Mouse (Mus musculus) C2C12 (cell line): ENCODE measurements at regions not wholly inside any gene's neighbourhood (a gene's known extent, or its start where the extent isn't known, plus 50 kb on each side); places are given as distances from the start of the nearest gene placed in this dataset.

ENCODE experiments used
- H3K27me3 ChIP-seq: one replicate; pipeline ENCODE4 v1.6.1; 2011; ENCODE audit not compliant: control insufficient read depth, insufficient read depth, insufficient read length
- H3K36me3 ChIP-seq: one replicate; pipeline ENCODE4 v1.6.1; 2011; ENCODE audit not compliant: control insufficient read depth, insufficient read depth
- H3K4me3 ChIP-seq: one replicate; pipeline ENCODE4 v1.5.1; 2011; ENCODE audit warnings: mild to moderate bottlenecking, control low read depth; ENCODE audit not compliant: poor library complexity, insufficient read depth, severe bottlenecking
- H3K79me2 ChIP-seq: one replicate; pipeline ENCODE4 v1.6.1; 2011; ENCODE audit not compliant: control insufficient read depth, insufficient read depth
- H3K79me3 ChIP-seq: one replicate; pipeline ENCODE4 v1.6.1; 2011; ENCODE audit warnings: low read depth, control low read depth
- H3ac ChIP-seq: one replicate; pipeline ENCODE3; 2011; ENCODE audit warnings: low read depth; ENCODE audit not compliant: control insufficient read depth, insufficient read length
- CEBPB ChIP-seq: IDR thresholded peaks from one replicate; pipeline ENCODE4 v1.6.1; 2011; ENCODE audit warnings: low read depth, mild to moderate bottlenecking, control low read depth, moderate library complexity
- CTCF ChIP-seq: IDR thresholded peaks from one replicate; pipeline ENCODE4 v1.5.1; 2011; ENCODE audit not compliant: control insufficient read depth, insufficient read depth, insufficient read length
- FOSL1 ChIP-seq: IDR thresholded peaks from one replicate; pipeline ENCODE4 v1.8.0; 2011; ENCODE audit warnings: mild to moderate bottlenecking, low read length; ENCODE audit not compliant: poor library complexity, insufficient read depth, severe bottlenecking
- MAX ChIP-seq: IDR thresholded peaks from one replicate; pipeline ENCODE4 v1.6.1; 2011; ENCODE audit warnings: mild to moderate bottlenecking, control low read depth
- MYOD1 ChIP-seq: IDR thresholded peaks from one replicate; pipeline ENCODE4 v1.6.1; 2011; ENCODE audit warnings: low read depth; ENCODE audit not compliant: control insufficient read depth, insufficient read length
- MYOG ChIP-seq: IDR thresholded peaks from one replicate; pipeline ENCODE4 v1.6.1; 2011; ENCODE audit not compliant: control insufficient read depth, insufficient read length; ENCODE audit errors: extremely low read depth
- USF1 ChIP-seq: IDR thresholded peaks from one replicate; pipeline ENCODE4 v1.6.1; 2011; ENCODE audit warnings: low read depth, mild to moderate bottlenecking, control low read depth, moderate library complexity

DNA sequence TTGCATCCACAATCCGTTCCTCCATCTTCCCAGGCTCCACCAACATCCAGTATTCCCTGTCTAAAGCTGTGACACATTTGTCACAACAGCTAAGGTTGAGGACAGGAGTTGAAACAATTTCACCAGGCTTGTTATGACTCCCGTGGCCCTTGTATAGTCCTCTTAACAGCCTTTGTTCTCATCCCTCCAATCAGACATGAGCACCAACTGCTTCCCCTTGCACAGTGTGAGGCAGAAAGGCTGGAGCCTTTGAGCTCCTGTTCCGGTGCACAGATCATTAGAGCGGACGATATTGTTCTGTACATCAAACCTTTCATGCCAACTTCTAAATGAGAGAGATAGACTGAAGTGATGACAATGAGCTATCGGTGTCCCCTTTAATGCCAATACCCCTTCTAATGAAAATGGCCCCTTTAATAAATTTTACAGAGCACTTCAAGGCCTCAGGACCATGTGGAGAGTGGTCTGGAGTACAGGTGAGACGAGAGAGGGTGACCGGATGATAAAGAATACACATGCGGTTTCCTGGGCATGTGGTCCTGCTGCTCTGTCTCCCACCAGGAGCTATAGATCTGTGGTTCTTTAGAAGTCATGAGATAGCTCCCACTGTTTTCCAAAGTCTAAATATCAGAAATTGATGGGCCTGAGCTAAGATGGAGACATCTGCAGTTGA lies 161.8 kb upstream of the Tmco5 start:
- Histone ChIP-seq H3ac (no peak overlapping the region), H3K27me3 (no peaks in the 10 kb centered on the region), H3K4me3 (no peak overlapping the region), H3K79me2 (no peaks in the 10 kb centered on the region), H3K36me3 (no peaks in the 10 kb centered on the region), H3K79me3 (no peaks in the 10 kb centered on the region)
- TF ChIP-seq FOSL1: no peak
- TF ChIP-seq CEBPB: no peak
- no peak for TF ChIP-seq USF1
- no peak for TF ChIP-seq CTCF
- no peak for TF ChIP-seq MYOD1
- no peak for TF ChIP-seq MYOG
- no peak for TF ChIP-seq MAX

- TF ChIP-seq FOSL1 (no peak), MYOG (no peak), CEBPB (no peak), MAX (no peak), CTCF (no peak), USF1 (no peak), MYOD1 (no peak)
- H3K4me3 ChIP-seq: no peak overlapping the region
- no peak overlapping the region for H3ac ChIP-seq
- no peaks in the 10 kb centered on the region for H3K36me3 ChIP-seq
- no peaks in the 10 kb centered on the region for H3K27me3 ChIP-seq
- no peaks in the 10 kb centered on the region for H3K79me3 ChIP-seq
- no peaks in the 10 kb centered on the region for H3K79me2 ChIP-seq
These were observed 159.9 kb upstream of the Tmco5 start for GRCm38 (mm10) chr2:116718637-116719036.

DNA sequence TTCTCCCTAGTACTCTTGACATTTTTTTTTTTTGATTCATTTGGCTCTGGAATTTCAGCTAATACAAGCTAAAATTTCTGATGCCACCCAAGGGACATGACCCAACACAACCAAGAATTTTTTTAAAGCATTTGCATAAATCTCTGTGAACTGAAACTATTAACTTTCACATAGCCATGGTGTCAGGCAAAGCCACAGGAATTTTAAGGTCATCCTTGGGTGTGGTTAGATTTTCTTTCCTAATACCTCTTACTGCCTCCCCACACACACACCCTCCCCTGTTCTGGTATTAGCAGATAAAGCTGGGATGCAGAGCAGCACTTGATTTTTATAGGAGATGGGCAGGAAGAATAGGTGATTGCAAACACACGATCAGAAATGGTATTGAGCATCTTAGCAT lies 150.9 kb upstream of the Tmco5 start:
- Histone ChIP-seq H3ac (no peak overlapping the region), H3K79me2 (no peaks in the 10 kb centered on the region), H3K79me3 (no peaks in the 10 kb centered on the region), H3K36me3 (no peaks in the 10 kb centered on the region), H3K4me3 (no peak overlapping the region), H3K27me3 (no peaks in the 10 kb centered on the region)
- TF ChIP-seq MYOD1 (no peak), MAX (no peak), CEBPB (no peak), CTCF (no peak), MYOG (no peak), USF1 (no peak), FOSL1 (no peak)

DNA sequence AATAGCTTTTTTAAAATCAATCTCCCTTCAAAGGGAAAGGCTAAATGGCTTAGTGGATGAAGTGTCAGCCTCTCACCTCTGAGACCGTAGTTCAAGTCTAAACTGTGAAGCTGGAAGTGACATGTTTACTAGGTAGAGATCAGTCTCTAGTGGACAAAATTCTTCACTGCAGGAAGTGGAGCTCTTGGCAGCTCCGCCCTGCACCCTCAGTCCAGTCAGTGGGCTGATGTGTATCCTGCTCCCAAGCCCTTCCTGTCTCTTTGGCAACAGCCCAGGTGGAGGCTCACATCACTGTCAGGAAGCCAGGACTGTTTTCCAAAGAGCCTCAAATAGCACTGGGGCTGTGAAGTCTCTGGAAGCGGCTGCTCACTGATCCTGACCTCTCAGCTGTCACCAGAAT lies 142.8 kb upstream of the Tmco5 start:
- no peaks in the 10 kb centered on the region for H3K36me3 ChIP-seq
- H3K4me3 ChIP-seq: no peak overlapping the region
- H3K79me3 ChIP-seq: no peaks in the 10 kb centered on the region
- TF ChIP-seq MYOG (no peak), CEBPB (no peak), USF1 (no peak), MYOD1 (no peak), MAX (no peak), CTCF (no peak), FOSL1 (no peak)
- H3ac ChIP-seq: no peak overlapping the region
- H3K79me2 ChIP-seq: no peaks in the 10 kb centered on the region
- H3K27me3 ChIP-seq: no peaks in the 10 kb centered on the region

GRCm38 (mm10) chr2:116768459-116769047 lies 109.9 kb upstream of the Tmco5 start:
- H3ac ChIP-seq: no peak overlapping the region

DNA sequence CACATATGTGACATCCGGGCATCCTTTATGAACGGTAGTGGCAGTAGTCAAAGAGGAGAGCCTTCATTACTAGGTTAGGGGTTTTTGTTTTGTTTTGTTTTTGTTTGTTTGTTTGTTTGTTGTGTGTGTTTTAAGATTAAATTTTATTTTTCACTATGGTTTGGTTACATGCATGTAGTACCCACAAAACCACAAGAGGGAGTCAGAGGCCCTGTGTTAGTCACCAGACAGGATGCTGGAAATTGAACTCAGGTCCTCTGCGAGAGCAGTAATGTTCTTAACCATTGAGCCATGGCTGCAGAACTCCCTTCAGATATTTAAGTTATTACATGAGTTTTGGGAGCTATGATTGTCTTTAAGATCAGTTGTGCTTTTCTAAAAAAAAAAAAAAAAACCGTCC lies 109.3 kb upstream of the Tmco5 start:
- Histone ChIP-seq H3K36me3 (no peaks in the 10 kb centered on the region), H3K79me3 (no peaks in the 10 kb centered on the region), H3K27me3 (no peaks in the 10 kb centered on the region), H3K4me3 (no peak overlapping the region), H3ac (no peak overlapping the region), H3K79me2 (no peaks in the 10 kb centered on the region)
- TF ChIP-seq USF1 (no peak), FOSL1 (no peak), MYOD1 (no peak), CEBPB (no peak), MAX (no peak), CTCF (no peak), MYOG (no peak)

More at GRCm38 (mm10) chr2:116768459-116769047, 109.9 kb upstream of the Tmco5 start:
- Histone ChIP-seq H3K36me3 (no peaks in the 10 kb centered on the region), H3K79me2 (no peaks in the 10 kb centered on the region), H3K4me3 (no peak overlapping the region), H3K79me3 (no peaks in the 10 kb centered on the region), H3K27me3 (no peaks in the 10 kb centered on the region)
- TF ChIP-seq CTCF (no peak), MAX (no peak), CEBPB (no peak), FOSL1 (no peak), MYOD1 (no peak), MYOG (no peak), USF1 (no peak)
